Mouse (Mus musculus) midbrain, embryonic 16.5 days (tissue): ENCODE measurements around the gene Msantd2. TPM values are rescaled to one million over a fixed set of nuclear protein-coding genes. Genes with fewer than 3 reads are reported as not detected.

Source experiments
- ATAC-seq: fragments of 200-750 bp; cut with Nextera tagmentation; 2 replicates; pipeline ENCODE4 v1.8.0; 2017; ENCODE audit warnings: moderate TSS enrichment
- H3K27ac ChIP-seq: fragments of 300-500 bp; sonication (generic); 2 replicates; pipeline ENCODE4 v1.5.1; 2014; ENCODE audit warnings: mild to moderate bottlenecking, low read length, mixed read lengths
- H3K27me3 ChIP-seq: fragments of 300-500 bp; sonication (generic); 2 replicates; pipeline ENCODE4 v1.6.1; 2014; ENCODE audit warnings: low read depth, low read length, mixed read lengths; ENCODE audit not compliant: control insufficient read depth, insufficient read depth
- H3K36me3 ChIP-seq: fragments of 300-500 bp; sonication (generic); 2 replicates; pipeline ENCODE4 v1.6.1; 2014; ENCODE audit warnings: mild to moderate bottlenecking, low read length, moderate library complexity, mixed read lengths; ENCODE audit not compliant: control insufficient read depth, insufficient read depth
- H3K4me1 ChIP-seq: fragments of 300-500 bp; sonication (generic); 2 replicates; pipeline ENCODE4 v1.6.1; 2014; ENCODE audit warnings: mild to moderate bottlenecking, low read length, mixed read lengths; ENCODE audit not compliant: control insufficient read depth, insufficient read depth
- H3K4me2 ChIP-seq: fragments of 300-500 bp; sonication (generic); 2 replicates; pipeline ENCODE4 v1.6.1; 2014; ENCODE audit warnings: mild to moderate bottlenecking, low read length, mixed read lengths
- H3K4me3 ChIP-seq: fragments of 300-500 bp; sonication (generic); 2 replicates; pipeline ENCODE4 v1.5.1; 2014; ENCODE audit warnings: low read depth, mild to moderate bottlenecking, low read length, moderate library complexity, mixed read lengths
- H3K9ac ChIP-seq: fragments of 300-500 bp; sonication (generic); 2 replicates; pipeline ENCODE4 v1.6.1; 2014; ENCODE audit warnings: low read depth, low read length, mixed read lengths
- H3K9me3 ChIP-seq: fragments of 300-500 bp; sonication (generic); replicated peaks from 2 replicates; pipeline ENCODE4 v1.6.1; 2014; ENCODE audit warnings: mild to moderate bottlenecking, low read length, mixed read lengths; ENCODE audit not compliant: control insufficient read depth, poor library complexity, severe bottlenecking
- WGBS: fragments of 180-500 bp; shearing (Covaris S2); extraction: QIAGEN DNeasy Blood & Tissue Kit; methylation state at CpG from one replicate; pipeline ENCODE4 v1.1.7; 2014; 5-methylcytosine and 5-hydroxymethylcytosine counted together
- polyA plus RNA-seq: library from polyadenylated mRNA; unstranded; fragments of >200 nt; fragmentation: Nextera tagmentation; extraction: Ambion mirVana; gene quantifications from 2 replicates; pipeline ENCODE4 v1.2.1, GENCODE M21; 2015

The Msantd2 gene
- polyA plus RNA-seq, 1 experiment from 2014 or later: 34.8 TPM

GRCm38 (mm10) chr9:37543869-37544440, 54.8 kb downstream of the Msantd2 start:
- Histone ChIP-seq H3K27ac (no peak overlapping the region), H3K27me3 (peaks cover 22% of the 10 kb centered on the region), H3K4me1 (peaks cover 12% of the 10 kb centered on the region), H3K9ac (no peak overlapping the region), H3K4me2 (peak overlapping the region; percentile 57), H3K4me3 (peak overlapping the region; percentile 34), H3K36me3 (no peaks in the 10 kb centered on the region), H3K9me3 (no peaks in the 10 kb centered on the region)
- WGBS: 26% methylated on average over 12 of the region's 12 CpGs
- ATAC-seq: no peak

- H3K27ac ChIP-seq: no peak overlapping the region
- H3K9ac ChIP-seq: 0 out of 2 replicates have a peak overlapping the region, but pooled peaks have one; percentile 32
- H3K9me3 ChIP-seq: no peaks in the 10 kb centered on the region
- no peaks in the 10 kb centered on the region for H3K36me3 ChIP-seq
- H3K27me3 ChIP-seq: peaks cover 27% of the 10 kb centered on the region
- H3K4me2 ChIP-seq: peak overlapping the region; percentile 57
- H3K4me1 ChIP-seq: peaks cover 12% of the 10 kb centered on the region
- peak; percentile 43 for ATAC-seq
- peak overlapping the region; percentile 34 for H3K4me3 ChIP-seq
- WGBS: 2% methylated on average over 29 of the region's 29 CpGs
These were observed 55.5 kb downstream of the Msantd2 start for GRCm38 (mm10) chr9:37544447-37545165.

- H3K27ac ChIP-seq: no peak overlapping the region
- peak; percentile 70 for ATAC-seq
- peaks cover 12% of the 10 kb centered on the region for H3K4me1 ChIP-seq
- H3K36me3 ChIP-seq: no peaks in the 10 kb centered on the region
- no peaks in the 10 kb centered on the region for H3K9me3 ChIP-seq
- 5% methylated on average over 17 of the region's 17 CpGs for WGBS
- peak overlapping the region; percentile 34 for H3K4me3 ChIP-seq
- peak overlapping the region; percentile 57 for H3K4me2 ChIP-seq
- peaks cover 28% of the 10 kb centered on the region for H3K27me3 ChIP-seq
- H3K9ac ChIP-seq: 0 out of 2 replicates have a peak overlapping the region, but pooled peaks have one; percentile 32
These were observed 56.1 kb downstream of the Msantd2 start for GRCm38 (mm10) chr9:37545166-37545610.

GRCm38 (mm10) chr9:37545847-37546452, 56.8 kb downstream of the Msantd2 start:
- H3K9ac ChIP-seq: no peak overlapping the region
- H3K4me3 ChIP-seq: no peak overlapping the region
- H3K4me1 ChIP-seq: peaks cover 12% of the 10 kb centered on the region
- H3K9me3 ChIP-seq: no peaks in the 10 kb centered on the region
- no peak overlapping the region for H3K27ac ChIP-seq
- peaks cover 36% of the 10 kb centered on the region for H3K27me3 ChIP-seq
- H3K4me2 ChIP-seq: no peak overlapping the region
- H3K36me3 ChIP-seq: no peaks in the 10 kb centered on the region
- no peak for ATAC-seq
- 17% methylated on average over 27 of the region's 27 CpGs for WGBS

- Histone ChIP-seq H3K4me2 (no peak overlapping the region), H3K4me3 (no peak overlapping the region), H3K36me3 (no peaks in the 10 kb centered on the region), H3K4me1 (peaks cover 12% of the 10 kb centered on the region), H3K9me3 (no peaks in the 10 kb centered on the region), H3K9ac (no peak overlapping the region), H3K27ac (no peak overlapping the region), H3K27me3 (peaks cover 41% of the 10 kb centered on the region)
- 74% methylated on average over 1 of the region's 1 CpGs for WGBS
- ATAC-seq: no peak
These were observed 57.8 kb downstream of the Msantd2 start for GRCm38 (mm10) chr9:37546889-37547288.

GRCm38 (mm10) chr9:37550435-37550834, 61.3 kb downstream of the Msantd2 start:
- no peak overlapping the region for H3K9ac ChIP-seq
- 73% methylated on average over 1 of the region's 1 CpGs for WGBS

GRCm38 (mm10) chr9:37551751-37552531, 62.8 kb downstream of the Msantd2 start:
- no peak; the same call in 1 of the 2 replicates for ATAC-seq
- Histone ChIP-seq H3K9ac (peak overlapping the region; percentile 42), H3K9me3 (no peaks in the 10 kb centered on the region), H3K4me2 (peak overlapping the region; percentile 87), H3K27me3 (peaks cover 27% of the 10 kb centered on the region), H3K36me3 (no peaks in the 10 kb centered on the region), H3K4me1 (peaks cover 9% of the 10 kb centered on the region), H3K4me3 (peak overlapping the region; percentile 40), H3K27ac (no peak overlapping the region)
- 3% methylated on average over 23 of the region's 23 CpGs for WGBS

More at GRCm38 (mm10) chr9:37550435-37550834, 61.3 kb downstream of the Msantd2 start:
- H3K27me3 ChIP-seq: peaks cover 36% of the 10 kb centered on the region
- peaks cover 11% of the 10 kb centered on the region for H3K4me1 ChIP-seq
- ATAC-seq: no peak
- H3K27ac ChIP-seq: no peak overlapping the region
- H3K4me3 ChIP-seq: no peak overlapping the region
- no peak overlapping the region for H3K4me2 ChIP-seq
- H3K9me3 ChIP-seq: no peaks in the 10 kb centered on the region
- H3K36me3 ChIP-seq: no peaks in the 10 kb centered on the region

- Histone ChIP-seq H3K9me3 (no peaks in the 10 kb centered on the region), H3K4me1 (peaks cover 9% of the 10 kb centered on the region), H3K4me3 (peak within 1 kb of the TSS; percentile 40), H3K9ac (peak within 1 kb of the TSS; percentile 42), H3K27me3 (peaks cover 26% of the 10 kb centered on the region), H3K36me3 (no peaks in the 10 kb centered on the region), H3K4me2 (peak within 1 kb of the TSS; percentile 87), H3K27ac (no peak within 1 kb of the TSS)
- peak; percentile 91 for ATAC-seq
- 5% methylated on average over 31 of the region's 31 CpGs for WGBS
These were observed 63.6 kb downstream of the Msantd2 start, which contains the start of gene Nrgn for GRCm38 (mm10) chr9:37552536-37553293. Gene Nrgn, minus strand, starts transcription at chr9:37552904.
